Mouse (Mus musculus) midbrain, embryonic 16.5 days (tissue): Measurements from ENCODE around the gene Zc3h10. TPM values are rescaled to one million over a fixed set of nuclear protein-coding genes. Genes with fewer than 3 reads are reported as not detected.

Experiments
- ATAC-seq: fragments of 200-750 bp; cut with Nextera tagmentation; 2 replicates; pipeline ENCODE4 v1.8.0; 2017; ENCODE audit warnings: moderate TSS enrichment
- H3K27ac ChIP-seq: fragments of 300-500 bp; sonication (generic); 2 replicates; pipeline ENCODE4 v1.5.1; 2014; ENCODE audit warnings: mild to moderate bottlenecking, low read length, mixed read lengths
- H3K27me3 ChIP-seq: fragments of 300-500 bp; sonication (generic); 2 replicates; pipeline ENCODE4 v1.6.1; 2014; ENCODE audit warnings: low read depth, low read length, mixed read lengths; ENCODE audit not compliant: control insufficient read depth, insufficient read depth
- H3K36me3 ChIP-seq: fragments of 300-500 bp; sonication (generic); 2 replicates; pipeline ENCODE4 v1.6.1; 2014; ENCODE audit warnings: mild to moderate bottlenecking, low read length, moderate library complexity, mixed read lengths; ENCODE audit not compliant: control insufficient read depth, insufficient read depth
- H3K4me1 ChIP-seq: fragments of 300-500 bp; sonication (generic); 2 replicates; pipeline ENCODE4 v1.6.1; 2014; ENCODE audit warnings: mild to moderate bottlenecking, low read length, mixed read lengths; ENCODE audit not compliant: control insufficient read depth, insufficient read depth
- H3K4me2 ChIP-seq: fragments of 300-500 bp; sonication (generic); 2 replicates; pipeline ENCODE4 v1.6.1; 2014; ENCODE audit warnings: mild to moderate bottlenecking, low read length, mixed read lengths
- H3K4me3 ChIP-seq: fragments of 300-500 bp; sonication (generic); 2 replicates; pipeline ENCODE4 v1.5.1; 2014; ENCODE audit warnings: low read depth, mild to moderate bottlenecking, low read length, moderate library complexity, mixed read lengths
- H3K9ac ChIP-seq: fragments of 300-500 bp; sonication (generic); 2 replicates; pipeline ENCODE4 v1.6.1; 2014; ENCODE audit warnings: low read depth, low read length, mixed read lengths
- H3K9me3 ChIP-seq: fragments of 300-500 bp; sonication (generic); replicated peaks from 2 replicates; pipeline ENCODE4 v1.6.1; 2014; ENCODE audit warnings: mild to moderate bottlenecking, low read length, mixed read lengths; ENCODE audit not compliant: control insufficient read depth, poor library complexity, severe bottlenecking
- WGBS: fragments of 180-500 bp; shearing (Covaris S2); extraction: QIAGEN DNeasy Blood & Tissue Kit; methylation state at CpG from one replicate; pipeline ENCODE4 v1.1.7; 2014; 5-methylcytosine and 5-hydroxymethylcytosine counted together
- polyA plus RNA-seq: library from polyadenylated mRNA; unstranded; fragments of >200 nt; fragmentation: Nextera tagmentation; extraction: Ambion mirVana; gene quantifications from 2 replicates; pipeline ENCODE4 v1.2.1, GENCODE M21; 2015

The Zc3h10 gene
- 17.8 and 19.7 TPM in 2 replicates for polyA plus RNA-seq

- WGBS: under 1% methylated on average over 42 of the region's 50 CpGs
- Histone ChIP-seq H3K36me3 (peaks cover 14% of the 10 kb centered on the region), H3K27ac (peak within 1 kb of the TSS; percentile 96), H3K4me1 (peaks cover 13% of the 10 kb centered on the region), H3K9me3 (no peaks in the 10 kb centered on the region), H3K9ac (peak within 1 kb of the TSS; percentile 83), H3K4me3 (peak within 1 kb of the TSS; percentile 60), H3K27me3 (no peaks in the 10 kb centered on the region), H3K4me2 (peak within 1 kb of the TSS; percentile 84)
- peak; percentile 91 for ATAC-seq
These were observed at the start of gene Zc3h10 for GRCm38 (mm10) chr10:128547361-128548032. Zc3h10 (minus strand) TSS chr10:128547774.

- no peak overlapping the region for H3K27ac ChIP-seq
These were observed 45.2 kb upstream of the Zc3h10 start for GRCm38 (mm10) chr10:128592797-128593196.

GRCm38 (mm10) chr10:128591436-128591835, 43.9 kb upstream of the Zc3h10 start:
- H3K27me3 ChIP-seq: peaks cover 40% of the 10 kb centered on the region
- H3K27ac ChIP-seq: no peak overlapping the region
- H3K9me3 ChIP-seq: no peaks in the 10 kb centered on the region
- no peaks in the 10 kb centered on the region for H3K36me3 ChIP-seq
- WGBS: 91% methylated on average over 6 of the region's 6 CpGs
- no peak overlapping the region for H3K4me2 ChIP-seq
- peaks cover 4% of the 10 kb centered on the region; the same call in 1 of the 2 replicates for H3K4me1 ChIP-seq
- no peak overlapping the region for H3K4me3 ChIP-seq
- no peak overlapping the region for H3K9ac ChIP-seq
- no peak for ATAC-seq

More at GRCm38 (mm10) chr10:128592797-128593196, 45.2 kb upstream of the Zc3h10 start:
- WGBS: 69% methylated on average over 5 of the region's 5 CpGs
- no peak for ATAC-seq
- Histone ChIP-seq H3K9me3 (no peaks in the 10 kb centered on the region), H3K27me3 (peaks cover 27% of the 10 kb centered on the region), H3K36me3 (no peaks in the 10 kb centered on the region), H3K9ac (no peak overlapping the region), H3K4me3 (no peak overlapping the region), H3K4me1 (peaks cover 4% of the 10 kb centered on the region; the same call in 1 of the 2 replicates), H3K4me2 (no peak overlapping the region)

- peak overlapping the region; percentile 66 for H3K9ac ChIP-seq
- no peaks in the 10 kb centered on the region for H3K9me3 ChIP-seq
- under 1% methylated on average over 43 of the region's 43 CpGs for WGBS
- H3K4me3 ChIP-seq: peak overlapping the region; percentile 69
- no peaks in the 10 kb centered on the region for H3K36me3 ChIP-seq
- peaks cover 4% of the 10 kb centered on the region; the same call in 1 of the 2 replicates for H3K4me1 ChIP-seq
- no peak overlapping the region for H3K27ac ChIP-seq
- peak; percentile 34; the same call in 1 of the 2 replicates for ATAC-seq
- H3K4me2 ChIP-seq: peak overlapping the region; percentile 98
- H3K27me3 ChIP-seq: peaks cover 43% of the 10 kb centered on the region
These were observed 42.7 kb upstream of the Zc3h10 start for GRCm38 (mm10) chr10:128590193-128590690.

DNA sequence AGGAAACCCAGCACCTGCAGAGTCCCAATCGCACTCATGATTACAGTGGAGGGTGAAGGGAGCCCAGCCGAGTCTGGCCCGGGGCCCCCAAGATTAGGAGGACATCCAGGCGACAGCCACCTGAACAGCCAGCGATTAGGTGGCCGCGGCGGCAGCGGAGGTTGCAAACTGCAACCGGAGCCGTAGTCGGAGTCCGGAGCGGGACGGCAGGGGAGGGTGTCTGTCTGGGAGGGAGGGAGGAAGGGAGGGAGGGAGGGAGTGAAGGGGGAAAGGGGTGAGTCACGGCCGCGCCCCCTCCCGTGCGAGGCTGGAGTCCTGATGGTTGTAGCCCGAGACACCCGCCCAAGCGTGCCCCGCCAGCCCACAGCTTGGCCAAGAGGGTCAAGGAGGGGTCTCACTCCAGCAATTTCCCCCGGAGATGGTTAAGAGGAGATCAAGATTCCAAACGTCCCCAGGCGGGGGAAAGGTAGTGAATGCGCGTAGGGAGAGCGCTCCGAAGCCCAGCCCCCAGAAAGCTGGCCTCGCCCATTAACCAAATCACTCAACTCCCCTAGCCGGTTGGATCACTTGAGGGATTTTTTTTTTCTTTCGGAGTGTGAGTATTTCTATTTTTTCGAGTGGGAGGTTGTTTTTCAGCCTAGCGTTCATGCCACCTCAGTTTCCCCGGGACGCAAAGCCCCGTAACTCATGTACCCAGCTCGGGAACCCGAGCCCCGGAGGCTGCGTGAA, 42.1 kb upstream of the Zc3h10 start, which contains the start of gene Erbb3:
Gene Erbb3 (minus strand): TSS at position 189 of the 729 bp plus-strand sequence.
- H3K27ac ChIP-seq: no peak within 1 kb of the TSS
- peak within 1 kb of the TSS; percentile 69 for H3K4me3 ChIP-seq
- WGBS: 0% methylated on average over 42 of the region's 43 CpGs
- peak within 1 kb of the TSS; percentile 98 for H3K4me2 ChIP-seq
- H3K36me3 ChIP-seq: no peaks in the 10 kb centered on the region
- peak within 1 kb of the TSS; percentile 66 for H3K9ac ChIP-seq
- H3K27me3 ChIP-seq: peaks cover 43% of the 10 kb centered on the region
- peak; percentile 65 for ATAC-seq
- no peaks in the 10 kb centered on the region for H3K9me3 ChIP-seq
- peaks cover 4% of the 10 kb centered on the region; the same call in 1 of the 2 replicates for H3K4me1 ChIP-seq

- Histone ChIP-seq H3K4me3 (peak overlapping the region; percentile 69), H3K9me3 (no peaks in the 10 kb centered on the region), H3K4me1 (peaks cover 4% of the 10 kb centered on the region; the same call in 1 of the 2 replicates), H3K9ac (peak overlapping the region; percentile 66), H3K4me2 (peak overlapping the region; percentile 98), H3K36me3 (no peaks in the 10 kb centered on the region), H3K27me3 (peaks cover 43% of the 10 kb centered on the region), H3K27ac (no peak overlapping the region)
- ATAC-seq: peak; percentile 34
- 1% methylated on average over 23 of the region's 23 CpGs for WGBS
These were observed 41.3 kb upstream of the Zc3h10 start for GRCm38 (mm10) chr10:128588775-128589463.

GRCm38 (mm10) chr10:128588136-128588535, 40.6 kb upstream of the Zc3h10 start:
- H3K4me3 ChIP-seq: no peak overlapping the region
- no peak for ATAC-seq
- peaks cover 4% of the 10 kb centered on the region; the same call in 1 of the 2 replicates for H3K4me1 ChIP-seq
- no peaks in the 10 kb centered on the region for H3K9me3 ChIP-seq
- no peak overlapping the region for H3K4me2 ChIP-seq
- 21% methylated on average over 1 of the region's 1 CpGs for WGBS
- no peak overlapping the region for H3K9ac ChIP-seq
- no peaks in the 10 kb centered on the region for H3K36me3 ChIP-seq
- H3K27ac ChIP-seq: no peak overlapping the region
- peaks cover 45% of the 10 kb centered on the region for H3K27me3 ChIP-seq

- peaks cover 46% of the 10 kb centered on the region for H3K27me3 ChIP-seq
These were observed 40.1 kb upstream of the Zc3h10 start for GRCm38 (mm10) chr10:128587697-128588096.

More at GRCm38 (mm10) chr10:128587697-128588096, 40.1 kb upstream of the Zc3h10 start:
- Histone ChIP-seq H3K27ac (no peak overlapping the region), H3K36me3 (no peaks in the 10 kb centered on the region), H3K4me1 (peaks cover 4% of the 10 kb centered on the region; the same call in 1 of the 2 replicates), H3K9me3 (no peaks in the 10 kb centered on the region), H3K4me2 (no peak overlapping the region), H3K4me3 (no peak overlapping the region), H3K9ac (no peak overlapping the region)
- WGBS: 57% methylated on average over 8 of the region's 8 CpGs
- no peak for ATAC-seq
